Mouse (Mus musculus) stomach, embryonic 14.5 days (tissue): ENCODE results near the gene Ptpn14. TPM values are rescaled to one million over a fixed set of nuclear protein-coding genes. Genes with fewer than 3 reads are reported as not detected.

Experiments used
- ATAC-seq: fragments of 200-750 bp; cut with Nextera tagmentation; 2 replicates; pipeline ENCODE4 v1.8.0; 2017; ENCODE audit warnings: low read depth, moderate TSS enrichment; ENCODE audit not compliant: insufficient number of reproducible peaks, insufficient read depth, low FRiP score
- H3K27ac ChIP-seq: fragments of 300-500 bp; sonication (generic); 2 replicates; pipeline ENCODE4 v1.5.1; 2014; ENCODE audit warnings: mild to moderate bottlenecking, low read length, moderate library complexity, mixed read lengths
- H3K27me3 ChIP-seq: fragments of 300-500 bp; sonication (generic); 2 replicates; pipeline ENCODE4 v1.6.1; 2014; ENCODE audit warnings: low read length, control low read depth, mixed read lengths; ENCODE audit not compliant: control insufficient read depth, insufficient read depth
- H3K36me3 ChIP-seq: fragments of 300-500 bp; sonication (generic); 2 replicates; pipeline ENCODE4 v1.6.1; 2014; ENCODE audit warnings: mild to moderate bottlenecking, control low read depth, low read length, moderate library complexity, mixed read lengths; ENCODE audit not compliant: control insufficient read depth, insufficient read depth
- H3K4me1 ChIP-seq: fragments of 300-500 bp; sonication (generic); 2 replicates; pipeline ENCODE4 v1.6.1; 2014; ENCODE audit warnings: low read length, control low read depth, mixed read lengths; ENCODE audit not compliant: control insufficient read depth, insufficient read depth
- H3K4me2 ChIP-seq: fragments of 300-500 bp; sonication (generic); replicated peaks from 2 replicates; pipeline ENCODE4 v1.6.1; 2014; ENCODE audit warnings: low read depth, low read length, control low read depth
- H3K4me3 ChIP-seq: fragments of 300-500 bp; sonication (generic); 2 replicates; pipeline ENCODE4 v1.5.1; 2014; ENCODE audit warnings: low read depth, low read length, control low read depth
- H3K9ac ChIP-seq: fragments of 300-500 bp; sonication (generic); replicated peaks from 2 replicates; pipeline ENCODE4 v1.6.1; 2014; ENCODE audit warnings: low read depth, mild to moderate bottlenecking, control low read depth, low read length, moderate library complexity, mixed read lengths
- H3K9me3 ChIP-seq: fragments of 300-500 bp; sonication (generic); 2 replicates; pipeline ENCODE4 v1.6.1; 2016; ENCODE audit warnings: low read depth, low read length, control low read depth; ENCODE audit not compliant: control insufficient read depth
- WGBS: fragments of 180-500 bp; shearing (Covaris S2); extraction: QIAGEN DNeasy Blood & Tissue Kit; methylation state at CpG from one replicate; pipeline ENCODE4 v1.1.7; 2014; 5-methylcytosine and 5-hydroxymethylcytosine counted together
- polyA plus RNA-seq: library from polyadenylated mRNA; unstranded; fragments of >200 nt; fragmentation: Nextera tagmentation; extraction: Ambion mirVana; gene quantifications from 2 replicates; pipeline ENCODE4 v1.2.1, GENCODE M21; 2014

Ptpn14 gene
- polyA plus RNA-seq, 1 experiment from 2014 or later, result 14.3 TPM

DNA sequence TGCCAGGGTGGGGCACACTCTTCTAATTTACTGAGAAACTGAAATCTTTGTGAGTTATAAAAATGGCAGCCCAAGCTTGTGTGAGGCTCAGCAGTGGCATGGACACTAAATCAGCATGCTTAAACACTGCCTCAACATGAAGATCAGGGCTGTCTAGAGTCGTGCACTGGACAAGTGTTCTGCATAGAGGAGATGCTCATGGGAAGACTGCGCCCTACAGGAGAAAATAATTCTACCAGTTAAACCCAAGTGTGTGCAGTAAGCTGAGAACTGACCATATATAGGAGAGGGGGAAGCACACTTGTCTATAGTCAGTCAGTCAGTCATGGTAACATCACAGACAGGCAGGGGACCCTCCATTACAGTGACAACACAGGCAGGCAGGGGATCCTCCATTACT is 151.1 kb downstream of the Ptpn14 start:
- Histone ChIP-seq H3K9ac (no peak overlapping the region), H3K4me1 (0 out of 2 replicates have a peak, but pooled peaks cover 4% of the 10 kb centered on the region), H3K27ac (peak overlapping the region; percentile 63; the same call in 1 of the 2 replicates), H3K4me2 (no peak overlapping the region), H3K4me3 (no peak overlapping the region), H3K9me3 (no peaks in the 10 kb centered on the region), H3K27me3 (no peaks in the 10 kb centered on the region), H3K36me3 (0 out of 2 replicates have a peak, but pooled peaks cover 3% of the 10 kb centered on the region)
- ATAC-seq, result no peak
- 56% methylated on average over 2 of the region's 2 CpGs for WGBS

DNA sequence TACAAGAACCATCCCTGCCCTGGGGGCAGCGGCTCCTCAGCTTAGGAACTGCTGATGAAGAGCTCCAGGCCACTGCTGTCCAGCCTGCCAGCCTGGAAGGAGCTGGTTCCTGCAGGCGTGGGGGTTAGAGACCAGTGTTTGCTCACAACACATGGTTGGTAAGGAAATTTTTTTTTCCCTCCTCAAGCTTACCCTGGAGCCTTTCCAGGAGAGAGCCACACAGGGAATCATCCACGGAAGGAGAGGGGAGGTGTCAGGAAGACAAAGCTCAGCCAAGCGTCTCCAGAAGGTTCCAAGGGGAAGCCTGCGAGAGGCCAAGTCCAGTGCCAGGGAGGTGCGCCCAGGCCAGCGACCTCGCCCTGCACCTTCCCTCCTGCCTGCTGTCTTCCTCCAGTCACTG is 151.9 kb downstream of the Ptpn14 start:
- 76% methylated on average over 8 of the region's 8 CpGs for WGBS
- H3K9ac ChIP-seq, result no peak overlapping the region

GRCm38 (mm10) chr1:189880745-189881144 is 152.7 kb downstream of the Ptpn14 start:
- WGBS, result 82% methylated on average over 14 of the region's 14 CpGs
- no peak overlapping the region for H3K4me2 ChIP-seq
- 0 out of 2 replicates have a peak, but pooled peaks cover 3% of the 10 kb centered on the region for H3K36me3 ChIP-seq
- H3K27ac ChIP-seq, result no peak overlapping the region
- no peaks in the 10 kb centered on the region for H3K9me3 ChIP-seq
- ATAC-seq, result no peak
- no peaks in the 10 kb centered on the region for H3K27me3 ChIP-seq
- no peak overlapping the region for H3K4me3 ChIP-seq
- no peaks in the 10 kb centered on the region for H3K4me1 ChIP-seq
- H3K9ac ChIP-seq, result no peak overlapping the region

More for the DNA sequence above, 151.9 kb downstream of the Ptpn14 start:
- ATAC-seq, result no peak
- no peaks in the 10 kb centered on the region for H3K9me3 ChIP-seq
- no peak overlapping the region for H3K27ac ChIP-seq
- H3K27me3 ChIP-seq, result no peaks in the 10 kb centered on the region
- H3K4me2 ChIP-seq, result no peak overlapping the region
- H3K36me3 ChIP-seq, result 0 out of 2 replicates have a peak, but pooled peaks cover 3% of the 10 kb centered on the region
- H3K4me1 ChIP-seq, result 0 out of 2 replicates have a peak, but pooled peaks cover 4% of the 10 kb centered on the region
- no peak overlapping the region for H3K4me3 ChIP-seq

- no peak overlapping the region for H3K27ac ChIP-seq
- ATAC-seq, result no peak
- 54% methylated on average over 7 of the region's 7 CpGs for WGBS
Observed at GRCm38 (mm10) chr1:189882886-189883285, 154.8 kb downstream of the Ptpn14 start.

GRCm38 (mm10) chr1:189883531-189884170 is 155.6 kb downstream of the Ptpn14 start:
- Histone ChIP-seq H3K4me1 (no peaks in the 10 kb centered on the region), H3K4me3 (no peak overlapping the region), H3K9ac (no peak overlapping the region), H3K36me3 (peaks cover 7% of the 10 kb centered on the region; the same call in 1 of the 2 replicates), H3K27ac (no peak overlapping the region), H3K9me3 (no peaks in the 10 kb centered on the region), H3K27me3 (no peaks in the 10 kb centered on the region), H3K4me2 (no peak overlapping the region)
- WGBS, result 47% methylated on average over 18 of the region's 18 CpGs
- ATAC-seq, result no peak

More at GRCm38 (mm10) chr1:189882886-189883285, 154.8 kb downstream of the Ptpn14 start:
- no peak overlapping the region for H3K4me3 ChIP-seq
- H3K4me2 ChIP-seq, result no peak overlapping the region
- no peaks in the 10 kb centered on the region for H3K4me1 ChIP-seq
- peaks cover 7% of the 10 kb centered on the region; the same call in 1 of the 2 replicates for H3K36me3 ChIP-seq
- H3K9ac ChIP-seq, result no peak overlapping the region
- no peaks in the 10 kb centered on the region for H3K9me3 ChIP-seq
- H3K27me3 ChIP-seq, result no peaks in the 10 kb centered on the region

DNA sequence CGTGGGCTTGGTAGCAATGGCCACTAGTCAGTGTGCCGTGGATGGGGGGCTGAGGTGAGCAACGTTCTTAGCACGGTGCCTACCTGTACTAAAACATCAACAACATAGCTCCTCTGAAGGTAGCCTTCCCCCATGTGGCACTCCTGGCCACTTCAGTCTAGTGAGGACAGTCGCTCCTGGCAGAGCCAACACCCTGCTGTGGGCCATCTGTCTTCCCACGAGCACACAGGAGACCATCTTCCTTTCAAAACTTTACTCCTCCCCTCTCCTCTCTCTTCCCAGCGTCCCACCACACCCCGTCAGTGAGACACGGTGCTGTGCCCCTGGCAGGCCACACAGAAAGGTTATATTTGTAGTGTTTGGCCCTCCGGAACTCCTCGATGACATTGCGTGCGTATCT is 156.9 kb downstream of the Ptpn14 start:
- H3K4me1 ChIP-seq, result no peaks in the 10 kb centered on the region
- H3K9me3 ChIP-seq, result no peaks in the 10 kb centered on the region
- 65% methylated on average over 13 of the region's 13 CpGs for WGBS
- no peak overlapping the region for H3K4me2 ChIP-seq
- no peak overlapping the region for H3K4me3 ChIP-seq
- H3K36me3 ChIP-seq, result peaks cover 7% of the 10 kb centered on the region; the same call in 1 of the 2 replicates
- no peak for ATAC-seq
- no peak overlapping the region for H3K27ac ChIP-seq
- no peaks in the 10 kb centered on the region for H3K27me3 ChIP-seq
- H3K9ac ChIP-seq, result no peak overlapping the region

DNA sequence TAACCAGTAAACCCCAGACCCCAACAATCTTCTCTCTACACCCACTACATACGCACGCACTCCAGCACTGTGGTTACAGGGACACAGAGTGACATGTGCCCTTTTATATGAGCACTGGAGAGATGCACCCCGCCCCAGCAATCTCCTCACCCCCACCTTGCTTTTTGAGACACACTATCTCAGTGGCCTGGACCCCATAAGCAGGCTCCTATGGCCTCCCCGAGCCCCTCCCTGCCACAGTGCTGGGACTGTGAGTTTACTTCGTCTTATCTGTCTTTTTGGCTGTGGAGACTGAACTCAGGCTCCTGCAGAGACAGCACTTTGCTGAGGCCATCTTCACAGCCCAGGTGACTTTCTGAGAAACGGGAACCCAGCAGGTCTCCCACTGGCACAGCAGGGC is 157.9 kb downstream of the Ptpn14 start:
- no peak overlapping the region for H3K27ac ChIP-seq
- no peak for ATAC-seq
- H3K4me1 ChIP-seq, result no peaks in the 10 kb centered on the region
- H3K4me2 ChIP-seq, result no peak overlapping the region
- 83% methylated on average over 6 of the region's 6 CpGs for WGBS
- H3K9ac ChIP-seq, result no peak overlapping the region
- peaks cover 5% of the 10 kb centered on the region; the same call in 1 of the 2 replicates for H3K36me3 ChIP-seq
- H3K4me3 ChIP-seq, result no peak overlapping the region
- H3K9me3 ChIP-seq, result no peaks in the 10 kb centered on the region
- no peaks in the 10 kb centered on the region for H3K27me3 ChIP-seq

DNA sequence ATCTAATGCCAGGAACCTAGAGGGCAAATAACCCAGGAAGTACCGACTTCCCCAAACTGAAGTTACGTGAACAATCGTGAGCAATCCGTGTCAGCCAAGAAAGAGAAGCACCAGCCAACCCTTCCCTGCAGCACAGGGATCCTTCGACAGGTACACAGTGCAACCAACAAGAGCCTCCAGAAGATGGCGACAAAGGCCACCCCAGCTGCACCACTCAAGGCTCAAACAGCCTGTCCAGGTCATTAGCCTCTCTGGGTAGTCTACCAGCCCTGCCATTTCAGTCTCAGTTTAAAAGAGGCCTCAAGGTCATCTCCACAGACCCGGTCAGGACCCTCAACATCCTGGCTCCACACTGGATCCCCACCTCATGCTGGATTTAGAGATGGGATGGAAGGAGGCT is 159.4 kb downstream of the Ptpn14 start:
- Histone ChIP-seq H3K4me2 (no peak overlapping the region), H3K27me3 (no peaks in the 10 kb centered on the region), H3K36me3 (peaks cover 5% of the 10 kb centered on the region), H3K4me1 (no peaks in the 10 kb centered on the region), H3K9me3 (no peaks in the 10 kb centered on the region), H3K9ac (no peak overlapping the region), H3K27ac (no peak overlapping the region), H3K4me3 (no peak overlapping the region)
- ATAC-seq, result 0 out of 2 replicates have a peak, but pooled peaks have one; percentile 53
- WGBS, result 36% methylated on average over 7 of the region's 7 CpGs
